ENCODE assay signal across 8 mouse cellular contexts in genomic region chr19:5271430-5271829, GRCm38 (mm10). TPM values are rescaled to one million over a fixed set of nuclear protein-coding genes. Genes with fewer than 3 reads are reported as not detected.
DNase-seq lines count a peak whose midpoint lies in the region; ATAC-seq lines count a peak whose summit lies in the region.

No protein-coding gene starts in this region.

- WGBS in heart, embryonic 13.5 days: 35% methylated on average over 1 of the region's 1 CpGs
- 38% methylated on average over 1 of the region's 1 CpGs for WGBS in embryonic facial prominence, embryonic 13.5 days
- 68% methylated on average over 1 of the region's 1 CpGs for WGBS in intestine, embryonic 14.5 days
- WGBS in midbrain, embryonic 14.5 days: 65% methylated on average over 1 of the region's 1 CpGs

- no peak for ATAC-seq in heart, embryonic 13.5 days (ENCODE audit: extremely low read depth, insufficient number of reproducible peaks, low FRiP score, low TSS enrichment)
- ATAC-seq in embryonic facial prominence, embryonic 13.5 days (ENCODE audit: insufficient number of reproducible peaks, insufficient read depth, low FRiP score, low TSS enrichment, low read depth): no peak
- ATAC-seq in intestine, embryonic 14.5 days (replicated peaks; ENCODE audit: low FRiP score, low TSS enrichment, low read depth): no peak
- ATAC-seq in midbrain, embryonic 14.5 days (ENCODE audit: low FRiP score, low TSS enrichment): no peak

- H3K36me3 ChIP-seq in heart, embryonic 13.5 days: peaks cover 26% of the 10 kb centered on the region
- peaks cover 28% of the 10 kb centered on the region for H3K36me3 ChIP-seq in embryonic facial prominence, embryonic 13.5 days
- peaks cover 26% of the 10 kb centered on the region for H3K36me3 ChIP-seq in intestine, embryonic 14.5 days (ENCODE audit: control insufficient read depth, insufficient read depth, low read length)
- H3K36me3 ChIP-seq in midbrain, embryonic 14.5 days (ENCODE audit: control insufficient read depth, insufficient read depth, low read length): peaks cover 26% of the 10 kb centered on the region

- peak overlapping the region; percentile 94 for H3K4me2 ChIP-seq in heart, embryonic 13.5 days
- H3K4me2 ChIP-seq in embryonic facial prominence, embryonic 13.5 days: peak overlapping the region; percentile 91
- H3K4me2 ChIP-seq in intestine, embryonic 14.5 days (ENCODE audit: low read length): peak overlapping the region; percentile 93
- H3K4me2 ChIP-seq in midbrain, embryonic 14.5 days (ENCODE audit: low read length): peak overlapping the region; percentile 91

- no peak for DNase-seq in heart, adult 9 months (ENCODE audit: low spot score in 2 of 2)
- no peak for DNase-seq in intestine, embryonic 14.5 days (ENCODE audit: low spot score)
- no peak for DNase-seq in midbrain, embryonic 14.5 days
- DNase-seq in frontal cortex, postnatal 10 days (ENCODE audit: low spot score in 2 of 2): no peak
- DNase-seq in right cerebral cortex, postnatal 14 days: no peak
- no peak for DNase-seq in left cerebral cortex, adult 8-10 months (ENCODE audit: low spot score in 2 of 2)

- H3K4me1 ChIP-seq in heart, embryonic 13.5 days: peaks cover 68% of the 10 kb centered on the region
- peaks cover 34% of the 10 kb centered on the region for H3K4me1 ChIP-seq in embryonic facial prominence, embryonic 13.5 days
- H3K4me1 ChIP-seq in intestine, embryonic 14.5 days (replicated peaks; ENCODE audit: control insufficient read depth, insufficient read depth, low read length): peaks cover 20% of the 10 kb centered on the region
- H3K4me1 ChIP-seq in midbrain, embryonic 14.5 days (ENCODE audit: control insufficient read depth, insufficient read depth, low read length): peaks cover 28% of the 10 kb centered on the region

- no peaks in the 10 kb centered on the region for H3K9me3 ChIP-seq in heart, embryonic 13.5 days
- H3K9me3 ChIP-seq in embryonic facial prominence, embryonic 13.5 days: no peaks in the 10 kb centered on the region
- no peaks in the 10 kb centered on the region for H3K9me3 ChIP-seq in intestine, embryonic 14.5 days (ENCODE audit: control insufficient read depth, low read length)
- H3K9me3 ChIP-seq in midbrain, embryonic 14.5 days (ENCODE audit: control insufficient read depth, low read length): no peaks in the 10 kb centered on the region

- peak overlapping the region; percentile 95 for H3K4me3 ChIP-seq in heart, embryonic 13.5 days
- H3K4me3 ChIP-seq in embryonic facial prominence, embryonic 13.5 days: peak overlapping the region; percentile 94
- peak overlapping the region; percentile 98; the same call in 1 of the 2 replicates for H3K4me3 ChIP-seq in intestine, embryonic 14.5 days (ENCODE audit: low read depth, low read length)
- H3K4me3 ChIP-seq in midbrain, embryonic 14.5 days (replicated peaks; ENCODE audit: low read depth, low read length): peak overlapping the region; percentile 96

- peak overlapping the region; percentile 97 for H3K9ac ChIP-seq in heart, embryonic 13.5 days
- peak overlapping the region; percentile 95; the same call in 1 of the 2 replicates for H3K9ac ChIP-seq in embryonic facial prominence, embryonic 13.5 days
- H3K9ac ChIP-seq in intestine, embryonic 14.5 days (ENCODE audit: low read length): no peak overlapping the region; the same call in 1 of the 2 replicates
- peak overlapping the region; percentile 93; the same call in 1 of the 2 replicates for H3K9ac ChIP-seq in midbrain, embryonic 14.5 days (replicated peaks; ENCODE audit: low read length)

- H3K27me3 ChIP-seq in heart, embryonic 13.5 days (replicated peaks): no peaks in the 10 kb centered on the region
- no peaks in the 10 kb centered on the region for H3K27me3 ChIP-seq in embryonic facial prominence, embryonic 13.5 days
- no peaks in the 10 kb centered on the region for H3K27me3 ChIP-seq in intestine, embryonic 14.5 days (replicated peaks; ENCODE audit: control insufficient read depth, insufficient read depth, low read length)
- H3K27me3 ChIP-seq in midbrain, embryonic 14.5 days (ENCODE audit: control insufficient read depth, insufficient read depth, low read length): no peaks in the 10 kb centered on the region

- H3K27ac ChIP-seq in heart, embryonic 13.5 days (replicated peaks): no peak overlapping the region
- H3K27ac ChIP-seq in embryonic facial prominence, embryonic 13.5 days: no peak overlapping the region
- no peak overlapping the region for H3K27ac ChIP-seq in intestine, embryonic 14.5 days (ENCODE audit: low read depth)
- no peak overlapping the region for H3K27ac ChIP-seq in midbrain, embryonic 14.5 days (replicated peaks; ENCODE audit: low read depth, low read length)

RNA-seq across cellular contexts. Expression of gene Pacs1, which starts 1.5 kb away (rescaled TPM):
- 17.7 and 18.6 TPM in 2 replicates for polyA plus RNA-seq in heart, embryonic 13.5 days (2015; fragmentation: Nextera tagmentation; extraction: Ambion mirVana)
- 28.7 and 29.8 TPM in 2 replicates for polyA plus RNA-seq in embryonic facial prominence, embryonic 13.5 days (2015; fragmentation: Nextera tagmentation; extraction: Ambion mirVana)
- polyA plus RNA-seq in intestine, embryonic 14.5 days (2014; fragmentation: Nextera tagmentation; extraction: Ambion mirVana): 22.9 and 23.4 TPM in 2 replicates
- polyA plus RNA-seq in midbrain, embryonic 14.5 days (2014; fragmentation: Nextera tagmentation; extraction: Ambion mirVana): 42.4 and 48.4 TPM in 2 replicates
- total RNA-seq in left cerebral cortex, adult 8-10 months (2022): 10 to 100 TPM; 63.3 to 64.7 (median 64.5) TPM

RNA-seq across cellular contexts. Expression of gene Sf3b2, which starts 23.8 kb away (rescaled TPM):
- 210 and 227 TPM in 2 replicates for polyA plus RNA-seq in heart, embryonic 13.5 days (2015; fragmentation: Nextera tagmentation; extraction: Ambion mirVana)
- polyA plus RNA-seq in embryonic facial prominence, embryonic 13.5 days (2015; fragmentation: Nextera tagmentation; extraction: Ambion mirVana): 404 and 414 TPM in 2 replicates
- polyA plus RNA-seq in intestine, embryonic 14.5 days (2014; fragmentation: Nextera tagmentation; extraction: Ambion mirVana): 321 and 334 TPM in 2 replicates
- 291 and 365 TPM in 2 replicates for polyA plus RNA-seq in midbrain, embryonic 14.5 days (2014; fragmentation: Nextera tagmentation; extraction: Ambion mirVana)
- total RNA-seq in left cerebral cortex, adult 8-10 months (2022): 100 to 1,000 TPM; 201 to 220 (median 207) TPM

RNA-seq across cellular contexts. Expression of gene Gal3st3, which starts 26.7 kb away (rescaled TPM):
- polyA plus RNA-seq in heart, embryonic 13.5 days (2015; fragmentation: Nextera tagmentation; extraction: Ambion mirVana): 4.5 and 5.9 TPM in 2 replicates
- 7.4 and 8.9 TPM in 2 replicates for polyA plus RNA-seq in embryonic facial prominence, embryonic 13.5 days (2015; fragmentation: Nextera tagmentation; extraction: Ambion mirVana)
- polyA plus RNA-seq in intestine, embryonic 14.5 days (2014; fragmentation: Nextera tagmentation; extraction: Ambion mirVana): 2.9 and 3.3 TPM in 2 replicates
- polyA plus RNA-seq in midbrain, embryonic 14.5 days (2014; fragmentation: Nextera tagmentation; extraction: Ambion mirVana): 29.0 and 35.5 TPM in 2 replicates
- total RNA-seq in left cerebral cortex, adult 8-10 months (2022): 10 to 100 TPM; 55.7 to 57.0 (median 56.3) TPM
